Mouse (Mus musculus) hindbrain, embryonic 14.5 days (tissue): ENCODE data around the gene Mthfd1l. TPM values are rescaled to one million over a fixed set of nuclear protein-coding genes. Genes with fewer than 3 reads are reported as not detected.

ENCODE experiments used
- ATAC-seq: fragments of 200-750 bp; cut with Nextera tagmentation; 2 replicates; pipeline ENCODE4 v1.8.0; 2017; ENCODE audit warnings: moderate number of reproducible peaks, mild to moderate bottlenecking, moderate TSS enrichment, moderate library complexity; ENCODE audit not compliant: low FRiP score
- DNase-seq: peaks from one replicate; pipeline ENCODE4 v3.0.0-alpha.2; 2015; ENCODE audit warnings: low spot score
- H3K27ac ChIP-seq: fragments of 300-500 bp; sonication (generic); 2 replicates; pipeline ENCODE4 v1.5.1; 2014; ENCODE audit warnings: mild to moderate bottlenecking, moderate library complexity
- H3K27me3 ChIP-seq: fragments of 300-500 bp; sonication (generic); 2 replicates; pipeline ENCODE4 v1.6.1; 2014; ENCODE audit warnings: mild to moderate bottlenecking, low read length, mixed read lengths; ENCODE audit not compliant: control insufficient read depth, insufficient read depth
- H3K36me3 ChIP-seq: fragments of 300-500 bp; sonication (generic); replicated peaks from 2 replicates; pipeline ENCODE4 v1.6.1; 2014; ENCODE audit not compliant: control insufficient read depth, insufficient read depth
- H3K4me1 ChIP-seq: fragments of 300-500 bp; sonication (generic); replicated peaks from 2 replicates; pipeline ENCODE4 v1.6.1; 2014; ENCODE audit warnings: antibody characterized with exemption, low read length, mixed read lengths; ENCODE audit not compliant: control insufficient read depth, insufficient read depth
- H3K4me2 ChIP-seq: fragments of 300-500 bp; sonication (generic); replicated peaks from 2 replicates; pipeline ENCODE4 v1.6.1; 2014; ENCODE audit warnings: mild to moderate bottlenecking, moderate library complexity
- H3K4me3 ChIP-seq: fragments of 300-500 bp; sonication (generic); replicated peaks from 2 replicates; pipeline ENCODE4 v1.5.1; 2014; ENCODE audit warnings: mild to moderate bottlenecking, low read length
- H3K9ac ChIP-seq: fragments of 300-500 bp; sonication (generic); 2 replicates; pipeline ENCODE4 v1.6.1; 2014
- H3K9me3 ChIP-seq: fragments of 300-500 bp; sonication (generic); 2 replicates; pipeline ENCODE4 v1.6.1; 2016; ENCODE audit warnings: low read length; ENCODE audit not compliant: control insufficient read depth
- WGBS: fragments of 180-500 bp; shearing (Covaris S2); extraction: QIAGEN DNeasy Blood & Tissue Kit; methylation state at CpG from one replicate; pipeline ENCODE4 v1.1.7; 2014; 5-methylcytosine and 5-hydroxymethylcytosine counted together
- polyA plus RNA-seq: library from polyadenylated mRNA; unstranded; fragments of >200 nt; fragmentation: Nextera tagmentation; extraction: Ambion mirVana; gene quantifications from 2 replicates; pipeline ENCODE4 v1.2.1, GENCODE M21; 2014

Mthfd1l gene
- polyA plus RNA-seq, 1 experiment from 2014 or later: 8.0 TPM

DNA sequence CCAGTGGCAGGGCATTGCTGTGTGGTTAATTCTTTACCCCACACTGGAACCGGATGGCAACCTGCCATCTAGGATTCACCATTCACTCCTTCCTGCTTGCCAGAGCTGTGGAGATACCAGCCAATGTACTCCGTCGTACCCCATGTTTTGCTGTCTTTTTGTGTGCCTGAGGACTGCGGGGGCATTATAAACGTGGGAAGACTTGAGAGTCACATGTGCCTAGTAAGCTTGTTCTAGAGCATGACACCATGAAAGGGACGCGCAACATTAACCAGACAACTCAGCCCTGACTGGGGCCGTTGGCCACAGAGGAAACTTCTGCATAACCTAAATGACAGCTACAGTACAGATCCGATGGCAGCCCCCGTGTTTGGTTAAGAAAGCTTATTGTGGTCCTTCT is 155.5 kb downstream of the Mthfd1l start:
- Histone ChIP-seq H3K27me3 (no peaks in the 10 kb centered on the region), H3K4me3 (no peak overlapping the region), H3K4me1 (no peaks in the 10 kb centered on the region), H3K27ac (no peak overlapping the region), H3K9me3 (no peaks in the 10 kb centered on the region), H3K4me2 (no peak overlapping the region), H3K9ac (no peak overlapping the region), H3K36me3 (no peaks in the 10 kb centered on the region)
- DNase-seq: no peak
- 73% methylated on average over 10 of the region's 10 CpGs for WGBS
- no peak for ATAC-seq

DNA sequence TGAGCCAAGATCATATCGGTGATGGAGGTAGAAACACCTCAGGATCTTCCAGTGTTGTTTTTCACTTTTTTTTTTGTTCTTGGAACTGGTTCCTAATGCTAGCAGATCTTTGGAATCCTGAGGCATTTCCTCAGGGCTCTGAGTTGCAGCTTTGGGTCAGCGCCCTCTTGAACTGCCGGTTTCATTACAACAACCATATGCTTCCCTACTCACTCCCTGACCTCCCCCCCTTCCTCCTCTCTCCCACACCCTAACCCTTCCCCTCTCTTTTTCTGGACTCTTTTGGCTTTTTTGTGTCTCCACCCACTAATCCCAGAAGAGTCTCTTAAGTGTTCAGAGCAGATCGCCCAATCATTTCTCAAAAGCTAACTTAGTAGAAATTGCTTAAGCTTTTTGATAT is 156.0 kb downstream of the Mthfd1l start:
- Histone ChIP-seq H3K9ac (no peak overlapping the region), H3K4me1 (no peaks in the 10 kb centered on the region), H3K4me2 (no peak overlapping the region), H3K27me3 (no peaks in the 10 kb centered on the region), H3K9me3 (no peaks in the 10 kb centered on the region), H3K27ac (no peak overlapping the region), H3K4me3 (no peak overlapping the region), H3K36me3 (no peaks in the 10 kb centered on the region)
- DNase-seq: no peak
- no peak for ATAC-seq
- 80% methylated on average over 4 of the region's 4 CpGs for WGBS

DNA sequence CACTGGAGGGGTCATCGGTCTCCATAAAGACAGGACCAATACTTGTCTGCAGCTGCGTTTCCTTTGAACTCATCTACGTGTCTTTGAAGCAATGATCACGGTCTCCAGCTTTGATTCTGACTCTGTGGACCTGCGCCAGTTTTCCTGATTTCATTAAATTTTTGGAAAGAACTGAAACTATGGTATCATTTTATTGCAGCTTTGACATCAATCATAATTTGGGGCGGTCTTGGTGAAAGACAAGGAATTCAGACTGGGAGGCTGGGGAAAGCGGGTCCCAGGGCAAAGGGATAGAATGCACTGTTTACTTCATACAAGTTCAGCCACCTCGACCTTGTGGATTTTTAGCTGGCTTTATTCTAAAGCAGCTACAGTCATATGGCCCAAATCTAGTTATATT is 156.5 kb downstream of the Mthfd1l start:
- no peaks in the 10 kb centered on the region for H3K4me1 ChIP-seq
- H3K36me3 ChIP-seq: no peaks in the 10 kb centered on the region
- H3K4me3 ChIP-seq: no peak overlapping the region
- DNase-seq (no peak), ATAC-seq (no peak)
- no peaks in the 10 kb centered on the region for H3K9me3 ChIP-seq
- 83% methylated on average over 8 of the region's 8 CpGs for WGBS
- no peak overlapping the region for H3K9ac ChIP-seq
- no peaks in the 10 kb centered on the region for H3K27me3 ChIP-seq
- no peak overlapping the region for H3K27ac ChIP-seq
- no peak overlapping the region for H3K4me2 ChIP-seq

DNA sequence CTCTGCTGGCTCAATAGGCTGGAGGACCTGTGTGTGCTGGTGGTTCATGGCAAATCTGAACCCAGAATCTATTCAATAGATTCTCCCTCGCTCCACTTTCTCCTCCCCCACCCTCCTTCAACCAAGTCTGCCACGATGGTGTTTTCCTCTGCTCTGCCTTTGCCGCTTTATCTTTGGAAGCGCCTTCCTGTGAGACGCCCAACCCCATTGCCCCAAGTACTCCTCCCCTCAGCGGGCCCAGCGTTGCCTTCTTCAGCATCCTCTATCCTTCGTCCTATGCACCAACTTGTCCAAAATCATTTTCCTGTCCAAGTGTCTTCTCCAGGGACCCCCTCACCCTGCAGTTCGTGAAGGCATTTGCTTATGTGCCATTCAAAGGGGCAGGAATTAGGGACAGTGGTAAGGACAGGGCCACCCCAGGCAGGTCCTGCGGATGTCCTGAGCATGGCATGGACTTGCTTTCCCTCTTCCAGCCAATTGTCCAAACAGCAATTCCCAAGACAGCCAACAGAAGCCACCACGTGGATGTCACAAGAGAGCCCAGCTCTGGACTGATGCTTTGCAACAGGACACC is 157.2 kb downstream of the Mthfd1l start:
- no peak for ATAC-seq
- 86% methylated on average over 11 of the region's 11 CpGs for WGBS

DNA sequence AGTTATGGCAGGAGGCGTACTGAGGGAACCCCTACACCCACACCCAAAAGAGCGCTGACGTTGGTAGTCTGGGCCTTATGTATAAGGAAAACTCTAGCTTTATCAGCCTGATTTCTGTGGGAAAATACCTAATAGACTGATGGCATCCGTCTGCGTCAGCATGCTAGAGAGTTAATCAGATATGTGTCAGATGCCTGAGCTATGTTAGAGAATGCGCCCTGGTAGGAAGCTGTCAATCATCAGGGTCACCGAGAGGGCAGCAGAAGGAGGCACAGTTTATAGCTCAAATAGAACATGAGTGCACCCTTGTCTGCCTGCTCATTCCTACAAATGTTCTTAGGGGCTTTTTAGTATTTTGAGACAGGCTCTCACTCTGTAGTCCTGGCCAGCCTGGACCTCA is 159.8 kb downstream of the Mthfd1l start:
- ATAC-seq (no peak), DNase-seq (no peak)
- no peaks in the 10 kb centered on the region for H3K27me3 ChIP-seq
- no peak overlapping the region for H3K9ac ChIP-seq
- no peaks in the 10 kb centered on the region for H3K36me3 ChIP-seq
- no peaks in the 10 kb centered on the region for H3K9me3 ChIP-seq
- H3K4me2 ChIP-seq: no peak overlapping the region
- H3K4me3 ChIP-seq: no peak overlapping the region
- WGBS: 71% methylated on average over 7 of the region's 7 CpGs
- H3K27ac ChIP-seq: no peak overlapping the region
- H3K4me1 ChIP-seq: no peaks in the 10 kb centered on the region

More for the DNA sequence above, 157.2 kb downstream of the Mthfd1l start:
- no peak overlapping the region for H3K4me3 ChIP-seq
- no peaks in the 10 kb centered on the region for H3K4me1 ChIP-seq
- no peaks in the 10 kb centered on the region for H3K9me3 ChIP-seq
- no peaks in the 10 kb centered on the region for H3K27me3 ChIP-seq
- no peak overlapping the region for H3K27ac ChIP-seq
- H3K9ac ChIP-seq: no peak overlapping the region
- no peak for DNase-seq
- no peaks in the 10 kb centered on the region for H3K36me3 ChIP-seq
- no peak overlapping the region for H3K4me2 ChIP-seq

DNA sequence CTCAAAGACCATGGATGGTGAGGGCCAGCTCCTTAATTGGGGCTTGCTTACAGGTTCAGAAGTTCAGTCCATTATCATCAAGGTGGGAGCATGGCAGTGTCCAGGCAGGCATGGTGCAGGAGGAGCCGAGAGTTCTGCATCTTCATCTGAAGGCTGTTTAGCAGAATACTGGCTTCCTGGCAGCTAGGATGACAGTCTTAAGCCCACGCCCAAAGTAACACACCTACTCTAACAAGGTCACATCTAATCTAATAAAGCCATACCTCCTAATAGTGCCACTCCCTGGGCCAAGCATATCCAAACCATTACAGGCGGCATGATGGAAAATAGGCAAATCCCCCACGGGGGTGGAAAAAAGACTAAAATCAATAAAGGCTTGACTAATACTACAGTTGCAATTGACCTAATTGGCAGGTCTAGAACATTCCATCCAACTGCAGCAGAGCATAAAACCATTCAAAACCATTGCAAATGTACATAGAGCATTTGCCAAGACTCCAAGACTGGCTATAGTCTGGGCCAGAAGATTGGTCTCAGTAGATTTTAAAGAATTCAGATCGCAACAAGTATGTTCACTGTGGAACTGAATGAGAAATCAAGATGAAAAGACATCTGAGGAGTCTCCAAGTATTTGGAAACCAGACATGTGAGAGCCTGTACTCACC is 162.3 kb downstream of the Mthfd1l start:
- no peak for DNase-seq
- Histone ChIP-seq H3K4me3 (no peak overlapping the region), H3K9me3 (no peaks in the 10 kb centered on the region), H3K4me1 (no peaks in the 10 kb centered on the region), H3K36me3 (no peaks in the 10 kb centered on the region), H3K4me2 (no peak overlapping the region), H3K9ac (no peak overlapping the region), H3K27ac (no peak overlapping the region), H3K27me3 (no peaks in the 10 kb centered on the region)
- 94% methylated on average over 5 of the region's 5 CpGs for WGBS
- no peak for ATAC-seq

DNA sequence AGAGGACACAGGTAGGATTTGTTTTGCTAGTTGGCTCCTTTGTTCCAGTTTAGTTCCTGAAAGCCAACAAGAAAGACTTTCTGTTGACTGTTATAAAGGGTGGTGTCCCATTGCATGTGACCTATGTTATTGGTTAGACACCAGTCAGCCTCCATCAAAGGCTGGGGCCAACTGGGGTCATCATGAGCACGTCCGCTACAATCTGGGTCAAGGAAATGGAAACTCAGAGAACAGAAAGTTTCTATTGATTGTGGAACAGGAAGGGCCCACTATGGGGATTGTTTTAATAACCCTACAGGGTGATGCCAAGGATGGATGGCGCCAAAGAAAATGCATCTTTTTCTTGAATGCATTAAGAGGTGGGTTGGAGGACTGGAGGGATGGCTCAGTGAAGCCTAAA is 166.6 kb downstream of the Mthfd1l start:
- Histone ChIP-seq H3K4me2 (no peak overlapping the region), H3K36me3 (no peaks in the 10 kb centered on the region), H3K27me3 (no peaks in the 10 kb centered on the region), H3K9me3 (no peaks in the 10 kb centered on the region), H3K4me3 (no peak overlapping the region), H3K27ac (no peak overlapping the region), H3K9ac (no peak overlapping the region), H3K4me1 (no peaks in the 10 kb centered on the region)
- DNase-seq (no peak), ATAC-seq (no peak)
- 81% methylated on average over 3 of the region's 3 CpGs for WGBS

DNA sequence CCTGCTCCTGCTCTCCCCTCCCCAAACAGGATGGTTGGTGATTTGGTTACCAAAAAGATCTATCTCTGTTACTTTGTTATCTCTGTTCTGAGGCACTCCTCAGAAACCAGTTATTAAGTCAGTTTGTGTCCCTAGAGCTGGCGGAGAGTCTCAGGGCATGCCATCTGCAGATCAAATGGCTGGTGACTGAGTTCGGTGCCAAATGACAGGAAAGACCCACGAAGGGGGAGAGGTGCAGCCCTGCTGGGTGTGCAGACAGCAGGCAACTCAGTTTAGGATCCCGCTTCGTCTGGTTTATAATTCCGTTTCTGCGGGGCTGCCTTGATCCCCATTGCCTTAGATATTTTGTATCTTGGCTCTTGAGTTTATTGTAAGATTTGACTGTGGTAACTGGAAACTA is 168.8 kb downstream of the Mthfd1l start:
- Histone ChIP-seq H3K36me3 (no peaks in the 10 kb centered on the region), H3K4me1 (no peaks in the 10 kb centered on the region), H3K4me3 (no peak overlapping the region), H3K4me2 (no peak overlapping the region), H3K9ac (no peak overlapping the region), H3K27me3 (no peaks in the 10 kb centered on the region), H3K9me3 (no peaks in the 10 kb centered on the region), H3K27ac (no peak overlapping the region)
- DNase-seq (no peak), ATAC-seq (no peak)
- WGBS: 60% methylated on average over 7 of the region's 7 CpGs

DNA sequence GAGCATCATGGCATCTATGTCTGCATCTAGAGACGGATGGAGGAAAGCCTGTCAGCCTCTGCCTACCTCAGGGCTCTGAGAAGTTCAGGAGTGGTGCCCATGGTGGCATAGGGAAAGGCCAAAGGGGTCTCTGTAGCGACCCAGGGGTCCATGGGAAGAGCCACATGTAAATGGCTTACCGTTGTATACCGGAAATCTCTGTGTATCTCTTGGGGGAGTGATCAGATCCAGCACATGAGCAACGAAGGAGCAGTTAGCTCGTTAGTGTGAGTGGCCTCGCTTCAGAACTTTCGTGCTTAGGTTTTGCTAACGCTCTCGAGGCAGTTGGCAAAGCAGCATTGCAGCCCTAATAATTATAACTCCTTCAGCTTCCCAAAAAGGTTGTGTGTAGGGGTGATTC is 169.9 kb downstream of the Mthfd1l start:
- WGBS: 76% methylated on average over 10 of the region's 10 CpGs
- ATAC-seq: no peak
- H3K27ac ChIP-seq: no peak overlapping the region
- no peaks in the 10 kb centered on the region for H3K27me3 ChIP-seq
- H3K4me1 ChIP-seq: no peaks in the 10 kb centered on the region
- no peaks in the 10 kb centered on the region for H3K9me3 ChIP-seq
- no peak overlapping the region for H3K4me3 ChIP-seq
- H3K4me2 ChIP-seq: no peak overlapping the region
- no peak overlapping the region for H3K9ac ChIP-seq
- no peaks in the 10 kb centered on the region for H3K36me3 ChIP-seq
- no peak for DNase-seq

DNA sequence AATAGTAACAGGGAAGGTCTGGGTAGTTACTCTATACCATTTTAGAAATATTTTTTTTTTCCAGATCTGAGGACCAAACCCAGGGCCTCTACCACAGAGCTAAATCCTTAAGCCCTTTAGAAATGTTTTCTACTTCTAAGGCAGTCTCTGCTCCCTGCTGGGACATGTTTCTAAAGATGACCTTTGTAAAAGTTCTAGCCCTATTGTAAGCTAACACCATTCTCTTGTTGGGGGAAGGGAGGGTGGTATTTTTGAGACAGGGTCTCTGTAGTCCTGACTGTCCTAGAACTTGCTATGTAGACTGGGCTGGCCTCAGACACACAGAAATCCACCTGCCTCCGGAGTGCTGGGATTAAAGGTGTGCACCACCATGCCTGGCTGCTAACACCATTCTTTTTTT is 170.5 kb downstream of the Mthfd1l start:
- H3K4me2 ChIP-seq: no peak overlapping the region
- no peaks in the 10 kb centered on the region for H3K36me3 ChIP-seq
- H3K4me3 ChIP-seq: no peak overlapping the region
- WGBS: 83% methylated on average over 1 of the region's 1 CpGs
- H3K27me3 ChIP-seq: no peaks in the 10 kb centered on the region
- ATAC-seq (no peak), DNase-seq (no peak)
- H3K27ac ChIP-seq: no peak overlapping the region
- no peaks in the 10 kb centered on the region for H3K4me1 ChIP-seq
- no peaks in the 10 kb centered on the region for H3K9me3 ChIP-seq
- H3K9ac ChIP-seq: no peak overlapping the region
